Mouse (Mus musculus): ENCODE results near the gene Chp1.
A peak's percentile ranks its signal among the peaks of the same experiment; 100 is the strongest.
"Not testable (repeated sequence)": the region's sequence is repeated elsewhere in the genome, so short reads cannot be mapped to it uniquely, and the experiment has no call there.

Gene Chp1

GRCm38 (mm10) chr2:119547522-119548370 lies at the start of gene Chp1, which contains the start of gene Exd1:
Chp1 (plus strand) TSS chr2:119547697.
Exd1 (minus strand) TSS chr2:119547627.
- DNase-seq (ENCODE audit: low spot score) = peak; percentile 98

- DNase-seq (ENCODE audit: low spot score) = no peak
Measured at GRCm38 (mm10) chr2:119498859-119499258, 48.6 kb upstream of the Chp1 start.

GRCm38 (mm10) chr2:119500965-119501652 lies 46.4 kb upstream of the Chp1 start:
- DNase-seq (ENCODE audit: low spot score) = no peak

- DNase-seq (ENCODE audit: low spot score) = no peak
Measured at GRCm38 (mm10) chr2:119507108-119507507, 40.4 kb upstream of the Chp1 start.

- DNase-seq (ENCODE audit: low spot score) = not testable (repeated sequence)
Measured at GRCm38 (mm10) chr2:119508518-119508917, 39.0 kb upstream of the Chp1 start.

- no peak for DNase-seq (ENCODE audit: low spot score)
Measured at GRCm38 (mm10) chr2:119510856-119511255, 36.6 kb upstream of the Chp1 start.

GRCm38 (mm10) chr2:119512292-119512691 lies 35.2 kb upstream of the Chp1 start:
- DNase-seq (ENCODE audit: low spot score) = no peak

- no peak for DNase-seq (ENCODE audit: low spot score)
Measured at GRCm38 (mm10) chr2:119514026-119514522, 33.4 kb upstream of the Chp1 start.

- DNase-seq (ENCODE audit: low spot score) = no peak
Measured at GRCm38 (mm10) chr2:119516811-119517210, 30.7 kb upstream of the Chp1 start.

- DNase-seq (ENCODE audit: low spot score) = peak; percentile 53
Measured at GRCm38 (mm10) chr2:119520550-119520949, 26.9 kb upstream of the Chp1 start.

- no peak for DNase-seq (ENCODE audit: low spot score)
Measured at GRCm38 (mm10) chr2:119523836-119524235, 23.7 kb upstream of the Chp1 start.

- no peak for DNase-seq (ENCODE audit: low spot score)
Measured at GRCm38 (mm10) chr2:119525422-119525821, 22.1 kb upstream of the Chp1 start.

- no peak for DNase-seq (ENCODE audit: low spot score)
Measured at GRCm38 (mm10) chr2:119538802-119539201, 8.7 kb upstream of the Chp1 start.

- peak; percentile 48 for DNase-seq (ENCODE audit: low spot score)
Measured at GRCm38 (mm10) chr2:119542106-119542505, 5.4 kb upstream of the Chp1 start.

GRCm38 (mm10) chr2:119543656-119544055 lies 3.8 kb upstream of the Chp1 start:
- no peak for DNase-seq (ENCODE audit: low spot score)

- DNase-seq (ENCODE audit: low spot score) = peak; percentile 12
Measured at GRCm38 (mm10) chr2:119546848-119547521, 512 bp upstream of the Chp1 start.

- DNase-seq (ENCODE audit: low spot score) = no peak
Measured at GRCm38 (mm10) chr2:119548371-119548660, 819 bp downstream of the Chp1 start.

GRCm38 (mm10) chr2:119548691-119549090 lies 1.2 kb downstream of the Chp1 start:
- no peak for DNase-seq (ENCODE audit: low spot score)

GRCm38 (mm10) chr2:119549678-119550077 lies 2.2 kb downstream of the Chp1 start:
- no peak for DNase-seq (ENCODE audit: low spot score)

GRCm38 (mm10) chr2:119558039-119558438 lies 10.5 kb downstream of the Chp1 start:
- no peak for DNase-seq (ENCODE audit: low spot score)

- DNase-seq (ENCODE audit: low spot score) = no peak
Measured at GRCm38 (mm10) chr2:119558737-119559340, 11.3 kb downstream of the Chp1 start.

- no peak for DNase-seq (ENCODE audit: low spot score)
Measured at GRCm38 (mm10) chr2:119561794-119562193, 14.3 kb downstream of the Chp1 start.

Measured in MN1 (cell line).